Mouse (Mus musculus) liver, postnatal 0 days (tissue): Measurements from ENCODE around the gene Dnm2.

Experiments
- CTCF ChIP-seq: sonication (generic); IDR thresholded peaks from 2 replicates; pipeline ENCODE4 v1.5.1; 2016; ENCODE audit warnings: antibody characterized with exemption, low read depth
- EP300 ChIP-seq: IDR thresholded peaks from 2 replicates; pipeline ENCODE4 v1.6.1; 2016; ENCODE audit warnings: antibody characterized with exemption, low read depth, mild to moderate bottlenecking

GRCm38 (mm10) chr9:21453003-21453402, 28.3 kb downstream of the Dnm2 start:
- no peak for TF ChIP-seq CTCF
- TF ChIP-seq EP300 = no peak
